Mouse (Mus musculus) monocyte, adult 5-6 weeks (primary cell): ENCODE measurements around the gene D7Ertd443e. TPM values are rescaled to one million over a fixed set of nuclear protein-coding genes. Genes with fewer than 3 reads are reported as not detected.

Source experiments
- ATAC-seq: fragments of 153-309, 156-312 bp; replicated peaks from 2 replicates; pipeline ENCODE4 v1.8.0; 2017; ENCODE audit warnings: mild to moderate bottlenecking; ENCODE audit not compliant: low TSS enrichment, insufficient number of reproducible peaks, severe bottlenecking, poor library complexity, low FRiP score
- total RNA-seq: library from RNA; stranded (forward); fragments of 200-1000, 200-491, 200-594 nt; gene quantifications from 3 replicates; pipeline ENCODE4 v1.2.3, GENCODE M21; 2017

Gene D7Ertd443e
- not detected in 3 replicates for total RNA-seq

- no peak for ATAC-seq
Observed at GRCm38 (mm10) chr7:134385561-134385960, at the start of gene D7Ertd443e. Gene D7Ertd443e (minus strand): TSS chr7:134385661.

DNA sequence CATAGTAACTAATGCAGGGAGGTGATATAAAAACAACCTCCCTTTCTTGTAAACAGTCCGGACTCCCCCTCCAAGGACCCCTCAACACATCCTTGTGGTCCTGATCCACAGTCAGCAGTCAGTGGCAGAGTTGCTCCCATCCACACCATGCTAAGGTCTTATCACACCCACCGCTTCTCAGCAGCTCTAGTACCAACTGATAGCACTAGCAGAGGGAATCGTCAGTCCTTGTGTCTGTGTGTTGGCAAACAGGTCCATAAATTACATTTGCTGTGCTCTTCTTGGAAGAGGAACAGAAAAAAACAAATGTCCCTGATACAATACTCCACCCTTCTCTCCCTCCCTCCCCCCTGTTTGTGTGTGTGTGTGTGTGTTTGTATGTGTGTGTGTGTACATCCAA is 46.2 kb upstream of the D7Ertd443e start:
- no peak for ATAC-seq

DNA sequence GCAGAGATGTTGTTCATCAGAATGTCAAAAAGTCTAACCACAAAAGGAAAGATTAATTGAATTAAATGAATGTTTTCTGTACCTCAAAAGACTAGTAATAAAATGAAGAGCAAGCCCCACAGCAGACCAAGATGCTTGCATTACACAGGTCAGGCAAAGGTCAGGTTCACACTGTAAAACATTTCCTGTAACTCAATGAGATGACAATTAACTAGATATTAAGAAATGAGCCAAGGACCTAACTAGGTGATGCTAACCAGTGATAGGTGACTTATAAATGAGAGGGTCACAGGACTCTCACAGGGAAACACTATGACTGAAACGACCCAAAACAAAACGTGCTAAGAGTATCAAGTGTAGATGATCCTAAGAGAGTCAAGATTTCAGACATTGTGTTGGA is 43.2 kb upstream of the D7Ertd443e start:
- ATAC-seq = no peak

GRCm38 (mm10) chr7:134415014-134415413 is 29.6 kb upstream of the D7Ertd443e start:
- ATAC-seq = no peak

- no peak for ATAC-seq
Observed at GRCm38 (mm10) chr7:134414005-134414690, 28.7 kb upstream of the D7Ertd443e start.

DNA sequence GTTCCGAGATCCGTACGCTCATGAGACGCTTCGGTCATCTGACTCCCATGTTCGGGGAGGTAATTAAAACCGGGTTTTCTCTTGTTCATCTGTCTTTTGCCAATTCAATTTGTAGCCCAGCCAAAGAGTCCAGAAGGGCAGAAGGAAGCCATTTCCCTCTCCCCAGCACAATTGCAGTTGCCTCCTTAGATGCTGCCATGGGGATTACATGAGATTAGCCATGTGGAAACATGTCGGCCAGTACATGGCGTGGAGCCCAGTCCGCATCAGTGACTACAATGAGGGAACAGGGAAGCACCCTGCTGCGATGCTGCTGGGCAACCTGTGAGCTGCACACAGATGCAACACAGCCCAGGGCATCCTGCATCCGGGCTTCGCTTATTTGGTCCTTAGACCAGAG is 23.2 kb upstream of the D7Ertd443e start:
- no peak for ATAC-seq

DNA sequence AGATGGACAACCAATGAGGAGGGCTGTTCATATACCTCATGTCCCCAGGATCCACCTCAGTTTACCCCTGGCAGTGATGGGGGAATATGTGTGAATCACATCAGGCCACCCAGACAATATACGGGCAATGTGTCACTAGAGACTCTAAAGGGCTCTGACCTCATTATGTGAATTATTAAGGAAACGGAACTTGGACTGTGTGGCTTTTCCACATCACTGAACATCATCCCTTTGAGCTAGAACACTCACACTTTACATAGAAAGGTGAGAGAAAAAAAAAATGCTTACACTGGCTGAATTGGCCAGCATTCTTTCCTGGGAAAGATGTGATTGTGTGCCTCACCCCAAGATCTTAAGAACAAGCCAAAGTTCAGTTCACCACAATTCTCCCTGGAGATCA is 15.3 kb upstream of the D7Ertd443e start:
- no peak for ATAC-seq

DNA sequence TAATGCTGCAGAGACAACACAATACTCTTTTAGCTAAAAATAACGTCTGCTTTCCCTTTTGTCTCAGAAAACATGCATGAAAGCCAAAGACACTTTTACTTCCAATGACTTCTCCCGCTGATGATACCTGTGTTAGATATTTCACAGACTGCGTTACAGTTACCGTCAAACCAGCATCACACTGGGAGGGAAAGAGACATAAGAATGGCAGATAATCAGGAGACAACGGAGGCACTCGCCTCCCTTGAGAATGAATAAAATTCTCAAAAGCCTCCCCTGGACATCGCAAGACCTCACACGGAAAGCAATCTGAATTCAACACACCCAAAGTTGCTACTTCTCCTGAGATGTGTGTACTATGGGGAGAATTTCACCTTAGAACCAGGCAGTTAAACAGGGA is 11.3 kb upstream of the D7Ertd443e start:
- ATAC-seq = no peak

DNA sequence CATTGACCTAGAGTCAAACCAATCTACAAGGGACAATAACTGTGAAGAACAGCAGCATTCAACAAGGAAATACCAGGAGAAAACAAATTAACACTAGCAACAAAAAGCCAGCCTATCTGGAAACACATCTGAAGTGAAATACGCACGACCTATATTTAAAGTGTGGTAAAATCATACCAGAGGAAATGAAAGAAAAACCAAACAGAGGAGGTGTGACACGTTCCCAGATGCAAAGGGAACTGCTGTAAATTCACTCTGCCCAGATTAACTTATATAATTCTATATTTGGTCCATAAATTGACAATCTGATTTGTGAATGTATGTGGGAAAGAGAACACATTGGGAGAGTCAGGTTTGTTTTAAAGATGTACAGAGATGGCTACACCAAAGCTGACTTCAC is 2.7 kb downstream of the D7Ertd443e start:
- no peak for ATAC-seq

DNA sequence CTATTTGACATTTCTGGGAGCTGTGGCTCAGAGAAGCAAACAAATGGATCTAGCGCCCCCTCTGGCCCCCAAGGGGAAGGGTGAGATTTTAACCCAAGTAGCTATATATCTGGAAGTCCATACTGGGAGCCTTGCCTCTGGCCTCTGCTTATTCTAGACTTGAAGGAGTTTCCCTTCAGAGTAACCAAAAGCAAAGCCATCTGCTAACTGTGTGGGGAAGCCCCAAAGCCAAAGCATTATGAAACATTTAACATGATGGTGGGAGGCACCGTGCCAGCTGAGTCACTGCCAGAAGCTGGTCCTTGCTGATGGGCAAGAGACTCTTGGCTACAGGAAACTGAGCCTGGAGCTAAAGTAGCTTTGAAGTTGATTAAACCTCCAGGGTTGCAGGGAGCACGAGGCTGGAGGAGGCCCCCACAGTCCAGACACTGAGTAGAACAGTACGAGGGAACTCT is 4.0 kb downstream of the D7Ertd443e start:
- ATAC-seq = no peak

DNA sequence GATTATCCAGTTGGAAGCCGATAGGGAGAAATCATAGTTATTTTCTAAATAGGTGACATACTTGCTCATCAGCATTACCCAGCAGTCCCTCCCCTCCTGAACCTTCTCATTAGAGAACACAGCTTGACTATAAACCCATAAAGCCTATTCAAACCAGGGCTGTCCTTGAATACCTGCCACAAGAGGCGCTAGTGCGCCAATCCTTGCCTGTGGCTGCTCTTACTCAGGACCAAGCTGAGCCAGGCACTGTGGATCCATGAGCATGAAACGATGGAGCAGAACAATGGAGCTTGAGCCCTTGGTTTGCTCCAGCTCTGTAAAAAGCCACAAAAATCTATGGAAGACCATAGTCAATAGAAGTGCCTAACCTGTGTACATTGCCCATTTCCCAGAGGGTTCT is 7.2 kb downstream of the D7Ertd443e start:
- ATAC-seq = no peak

DNA sequence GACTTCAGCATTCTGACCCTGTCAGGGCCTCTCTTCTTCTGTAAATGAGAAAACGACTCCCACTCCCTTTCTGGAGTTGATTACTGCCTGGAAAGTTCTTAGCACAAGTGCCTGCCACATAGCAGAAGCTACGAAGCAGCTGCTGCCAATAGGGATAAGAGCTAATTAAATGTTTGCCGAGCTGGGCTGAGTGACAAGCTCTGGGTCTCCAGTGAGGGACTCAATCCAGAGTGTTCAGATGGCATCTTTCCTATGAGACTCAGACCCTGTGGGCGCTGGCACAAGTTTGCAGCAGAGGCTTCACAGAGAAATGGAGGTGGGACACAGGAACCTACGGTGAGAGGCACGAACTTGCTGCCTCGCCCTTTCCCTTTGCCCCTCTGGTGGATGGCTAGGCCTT is 8.7 kb downstream of the D7Ertd443e start:
- no peak for ATAC-seq

GRCm38 (mm10) chr7:134372276-134372675 is 13.2 kb downstream of the D7Ertd443e start:
- ATAC-seq = no peak

GRCm38 (mm10) chr7:134369241-134369640 is 16.2 kb downstream of the D7Ertd443e start:
- ATAC-seq = no peak

GRCm38 (mm10) chr7:134362257-134362870 is 23.1 kb downstream of the D7Ertd443e start:
- no peak for ATAC-seq

- ATAC-seq = no peak
Observed at GRCm38 (mm10) chr7:134348825-134349224, 36.6 kb downstream of the D7Ertd443e start.

DNA sequence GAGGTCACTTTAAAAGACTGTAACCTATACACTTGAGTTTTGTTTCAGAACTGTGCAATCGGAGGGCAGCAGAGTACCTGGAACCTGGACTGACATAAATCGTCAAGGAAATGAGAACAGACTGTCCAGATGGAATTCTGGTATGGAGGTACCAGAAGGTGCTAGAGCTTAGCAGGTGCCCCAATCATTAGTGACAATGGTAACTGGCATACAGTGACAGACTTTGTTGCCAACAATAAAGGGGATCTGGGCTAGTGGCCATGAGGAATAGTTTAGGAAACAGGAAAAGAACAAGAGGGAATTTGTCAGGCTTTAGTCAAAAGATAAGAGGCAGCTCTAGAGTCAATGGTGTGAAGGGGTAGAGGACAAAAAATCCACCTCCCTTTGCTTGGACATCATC is 43.3 kb downstream of the D7Ertd443e start:
- no peak for ATAC-seq

GRCm38 (mm10) chr7:134335951-134336350 is 49.5 kb downstream of the D7Ertd443e start:
- no peak for ATAC-seq

- ATAC-seq = no peak
Observed at GRCm38 (mm10) chr7:134320979-134321378, 64.5 kb downstream of the D7Ertd443e start.

DNA sequence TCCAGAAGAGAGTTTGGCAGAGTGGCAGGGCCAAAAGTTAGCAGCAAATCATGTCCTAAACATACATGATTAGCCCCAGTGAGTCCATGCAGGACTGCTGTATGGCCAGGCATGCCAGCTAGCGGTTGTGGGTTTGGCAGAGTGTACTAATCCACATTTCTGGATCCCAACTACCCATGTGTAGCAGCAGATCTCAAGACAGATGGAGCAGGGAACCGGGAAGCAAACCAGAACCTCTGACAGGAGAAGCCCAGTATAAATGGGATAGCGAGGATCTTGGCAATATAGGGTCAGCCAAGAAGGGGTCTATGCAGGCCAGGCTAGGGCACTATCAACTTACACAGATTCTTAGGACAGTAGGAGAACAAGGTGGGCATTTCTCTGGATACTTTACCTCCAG is 83.4 kb downstream of the D7Ertd443e start:
- ATAC-seq = no peak
